Mouse (Mus musculus): ENCODE measurements around the gene Dusp23. TPM values are rescaled to one million over a fixed set of nuclear protein-coding genes. Genes with fewer than 3 reads are reported as not detected.

The Dusp23 gene
- polyA plus RNA-seq, 1 experiment from 2014 or later: 0.78 TPM

DNA sequence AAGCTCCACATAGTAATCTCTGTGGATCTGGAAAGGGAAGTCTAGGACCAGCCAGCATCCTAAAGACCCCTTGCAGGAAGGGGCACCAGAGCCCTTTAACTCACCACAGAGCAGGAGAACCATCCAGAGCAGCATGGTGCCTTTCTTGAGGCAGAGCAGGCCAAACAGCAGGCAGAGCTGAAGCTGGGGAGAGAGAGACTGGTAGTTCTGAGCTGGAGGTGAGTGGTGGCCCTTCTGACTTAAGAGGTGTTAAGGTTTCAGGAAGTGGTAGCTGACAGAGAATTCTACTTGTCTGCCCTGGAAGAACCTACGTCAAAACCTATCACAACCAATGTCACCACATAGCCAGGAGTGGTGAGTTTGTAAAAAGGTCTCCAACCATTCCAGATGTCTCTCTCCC, 30.4 kb downstream of the Dusp23 start, which contains the start of gene Fcrl6:
TSS of gene Fcrl6 (minus strand) at position 226 of the 400 bp plus-strand sequence.
- peaks cover 17% of the 10 kb centered on the region for H3K27me3 ChIP-seq
- no peak for TF ChIP-seq CTCF (IDR thresholded peaks at IDR 0.05)
- DNase-seq (ENCODE audit: low read depth, low spot score) (no peak), ATAC-seq (no peak)
- CTCF ChIA-PET: no interaction called here
- in situ Hi-C loops (cut with MboI; ENCODE audit: low pct_unique_long_range_greater_than_20kb): no loop called here
- POLR2A ChIA-PET: no interaction called here

DNA sequence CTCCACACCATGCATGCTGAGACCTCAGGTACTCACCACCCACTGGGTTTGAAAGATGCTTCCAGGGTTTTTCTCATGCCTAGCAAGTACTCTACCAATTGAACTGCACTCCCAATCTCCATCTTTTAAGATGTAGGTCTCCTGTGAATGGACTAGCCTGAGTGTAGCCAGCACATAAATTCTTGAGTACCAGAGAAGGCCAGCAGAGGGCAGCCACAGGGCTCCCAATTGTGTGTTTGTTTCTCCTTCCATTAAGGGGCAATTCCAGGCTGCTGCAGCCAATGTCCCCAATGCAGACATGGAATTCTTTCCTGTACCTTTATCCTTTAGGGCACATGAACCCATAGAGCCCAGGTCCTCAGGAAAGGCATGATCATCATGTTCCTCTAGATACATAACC, 38.3 kb downstream of the Dusp23 start:
- DNase-seq (ENCODE audit: low read depth, low spot score) (no peak), ATAC-seq (peak; percentile 40)
- peak; percentile 74 for TF ChIP-seq CTCF (IDR thresholded peaks at IDR 0.05)
- POLR2A ChIA-PET: no interaction called here
- in situ Hi-C loops (cut with MboI; ENCODE audit: low pct_unique_long_range_greater_than_20kb): no loop called here
- CTCF ChIA-PET: interaction anchor here (0.7 to 1.2 kb wide), 3 partner anchors 9 to 111 kb away, joined by 3 read pairs; no protein-coding TSS in a partner anchor
- H3K27me3 ChIP-seq: peaks cover 13% of the 10 kb centered on the region

DNA sequence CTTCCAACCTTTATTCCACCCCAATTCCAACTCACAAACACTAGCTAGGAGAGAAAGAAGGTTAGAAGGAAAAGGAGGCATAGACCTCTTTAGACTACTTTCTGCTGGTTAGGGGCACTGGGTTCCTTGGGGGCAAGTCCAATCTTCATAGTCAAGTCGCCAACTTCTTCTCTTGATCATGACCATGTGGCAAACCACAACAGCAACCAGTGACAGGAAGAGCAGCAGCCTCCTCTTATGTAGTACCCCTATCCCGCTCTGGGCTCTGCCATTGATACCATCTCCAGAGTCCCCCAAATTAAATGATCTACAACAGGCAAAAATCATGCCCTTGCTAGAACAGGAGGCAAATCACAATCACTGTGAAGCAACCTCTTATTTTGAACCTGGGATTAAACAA, 38.8 kb downstream of the Dusp23 start:
- DNase-seq (ENCODE audit: low read depth, low spot score): no peak
- in situ Hi-C loops (cut with MboI; ENCODE audit: low pct_unique_long_range_greater_than_20kb): no loop called here
- ATAC-seq: no peak
- POLR2A ChIA-PET: no interaction called here
- no peak for TF ChIP-seq CTCF (IDR thresholded peaks at IDR 0.05)
- peaks cover 13% of the 10 kb centered on the region for H3K27me3 ChIP-seq
- CTCF ChIA-PET: interaction anchor here (1.2 kb wide), 1 partner anchor 110 kb away, joined by 3 read pairs; no protein-coding TSS in a partner anchor

DNA sequence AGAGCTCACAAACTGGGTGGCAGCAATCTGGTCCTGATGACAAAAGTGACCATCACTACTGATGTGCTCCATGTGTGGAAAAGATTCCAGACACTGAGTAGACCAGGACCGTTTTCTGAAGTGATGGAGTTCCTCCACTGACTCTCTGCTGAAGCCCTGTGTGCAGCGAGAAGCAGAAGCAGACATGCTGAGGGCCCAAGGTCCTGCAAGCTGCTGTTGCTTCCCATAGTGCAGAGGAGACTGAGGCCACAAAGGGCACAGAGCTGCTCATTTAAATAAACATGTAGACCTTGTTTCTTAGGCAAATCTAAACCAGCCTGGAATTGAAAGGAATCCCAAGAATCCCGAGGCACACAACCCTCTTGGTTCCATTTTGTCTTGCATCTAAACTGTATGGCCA, 39.4 kb downstream of the Dusp23 start:
- POLR2A ChIA-PET: no interaction called here
- peaks cover 9% of the 10 kb centered on the region for H3K27me3 ChIP-seq
- in situ Hi-C loops (cut with MboI; ENCODE audit: low pct_unique_long_range_greater_than_20kb): no loop called here
- no peak for TF ChIP-seq CTCF (IDR thresholded peaks at IDR 0.05)
- ATAC-seq: no peak
- CTCF ChIA-PET: interaction anchor here (1.7 kb wide), 1 partner anchor 64 kb away, joined by 5 read pairs; no protein-coding TSS in a partner anchor
- no peak for DNase-seq (ENCODE audit: low read depth, low spot score)

DNA sequence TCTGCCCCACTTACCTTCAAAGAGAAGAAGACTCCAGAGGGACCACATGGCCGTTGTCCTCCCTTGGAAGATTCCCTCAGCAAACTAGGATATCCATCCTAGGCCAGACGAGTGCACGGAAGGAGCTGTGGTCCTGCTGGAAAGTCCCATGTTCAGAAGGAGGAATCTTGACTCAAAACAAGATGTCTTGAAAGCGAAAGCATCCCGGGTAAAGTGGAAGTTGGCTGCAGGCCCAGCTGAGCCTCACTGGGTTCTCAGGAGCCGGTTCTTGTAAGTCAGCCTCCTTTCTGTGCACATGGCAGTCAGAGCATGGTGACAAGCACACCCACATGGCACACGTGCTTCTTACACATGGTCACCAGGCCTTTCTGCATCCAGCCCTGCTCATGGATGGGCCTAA, 42.4 kb downstream of the Dusp23 start, which contains the start of gene Slamf8:
TSS of gene Slamf8 (minus strand) at position 184 of the 400 bp plus-strand sequence.
- DNase-seq (ENCODE audit: low read depth, low spot score) (no peak), ATAC-seq (no peak)
- no peak for TF ChIP-seq CTCF (IDR thresholded peaks at IDR 0.05)
- ChIA-PET CTCF (no interaction called here), POLR2A (no interaction called here)
- in situ Hi-C loops (cut with MboI; ENCODE audit: low pct_unique_long_range_greater_than_20kb): no loop called here
- peaks cover 12% of the 10 kb centered on the region for H3K27me3 ChIP-seq

DNA sequence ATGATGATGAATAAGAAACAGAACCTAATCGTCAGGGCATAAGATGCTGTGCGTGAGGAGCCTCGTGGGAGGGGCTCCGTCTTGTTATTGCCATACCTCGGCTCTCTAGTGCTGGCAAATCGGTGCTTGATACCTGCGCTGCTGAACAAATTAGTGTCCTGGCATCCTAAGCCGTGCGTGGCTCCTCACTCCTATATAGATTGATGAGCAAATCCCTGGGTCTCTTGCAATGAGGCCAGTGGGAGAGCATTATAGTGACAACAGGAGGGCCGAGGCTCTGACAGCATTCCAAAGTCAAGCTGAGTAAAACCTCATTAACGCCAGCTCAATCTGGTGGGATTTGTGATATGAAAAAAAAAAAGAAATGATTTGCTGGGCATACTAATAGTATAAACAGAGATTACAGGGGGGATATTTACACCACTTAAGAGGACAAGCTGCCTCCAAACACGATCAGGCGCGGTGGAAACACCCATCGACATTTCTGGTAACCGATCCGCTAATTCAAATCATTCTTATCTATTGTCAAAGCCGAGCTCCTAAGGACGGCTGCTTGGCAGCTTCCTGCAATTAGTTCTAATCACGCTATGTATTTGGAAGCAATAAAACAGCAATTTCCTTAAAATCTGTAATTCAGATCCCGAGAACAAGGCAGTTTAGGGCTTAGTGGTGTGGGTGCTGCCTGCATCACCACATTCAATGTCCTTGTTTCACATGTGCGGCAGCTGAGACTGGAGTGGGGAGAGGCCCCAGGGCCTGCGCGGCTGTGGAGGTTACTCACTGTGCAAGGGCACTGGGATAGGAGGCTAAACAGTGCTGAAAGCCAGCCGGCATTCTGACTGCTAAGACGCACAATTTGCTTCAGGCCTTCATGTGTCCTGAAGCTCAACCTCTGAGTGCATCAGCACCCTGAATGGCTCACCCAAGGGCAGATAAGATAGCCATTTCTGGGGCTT, 46.9 kb downstream of the Dusp23 start:
- in situ Hi-C loops (cut with MboI; ENCODE audit: low pct_unique_long_range_greater_than_20kb): no loop called here
- TF ChIP-seq CTCF (IDR thresholded peaks at IDR 0.05): no peak

DNA sequence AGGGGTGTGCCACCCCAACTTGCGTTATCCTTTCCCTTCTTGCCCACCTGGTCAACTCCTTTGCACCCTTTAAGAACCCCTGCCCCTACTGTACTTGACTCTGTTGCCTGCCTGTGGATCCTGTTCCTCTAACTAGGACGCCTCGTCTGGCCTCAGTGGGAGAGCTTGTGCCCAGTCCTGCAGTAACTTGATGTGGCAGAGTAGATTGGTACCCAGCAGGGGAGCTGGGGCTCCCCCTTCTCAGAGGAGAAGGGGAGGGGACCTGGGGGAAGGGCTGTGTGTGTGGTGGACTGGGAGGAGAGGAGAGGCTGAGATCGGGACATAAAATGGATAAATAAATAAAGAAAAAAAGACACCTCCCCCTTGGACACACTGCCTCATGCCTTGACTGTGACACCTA, 47.7 kb downstream of the Dusp23 start:
- in situ Hi-C loops (cut with MboI; ENCODE audit: low pct_unique_long_range_greater_than_20kb): no loop called here
- POLR2A ChIA-PET: no interaction called here

More for the DNA sequence above, 46.9 kb downstream of the Dusp23 start:
- ChIA-PET CTCF (interaction anchor here (0.5 to 1.4 kb wide), 2 partner anchors 10 to 57 kb away, joined by 3 read pairs; no protein-coding TSS in a partner anchor), POLR2A (no interaction called here)
- DNase-seq (ENCODE audit: low read depth, low spot score) (no peak), ATAC-seq (no peak)
- peaks cover 13% of the 10 kb centered on the region for H3K27me3 ChIP-seq

DNA sequence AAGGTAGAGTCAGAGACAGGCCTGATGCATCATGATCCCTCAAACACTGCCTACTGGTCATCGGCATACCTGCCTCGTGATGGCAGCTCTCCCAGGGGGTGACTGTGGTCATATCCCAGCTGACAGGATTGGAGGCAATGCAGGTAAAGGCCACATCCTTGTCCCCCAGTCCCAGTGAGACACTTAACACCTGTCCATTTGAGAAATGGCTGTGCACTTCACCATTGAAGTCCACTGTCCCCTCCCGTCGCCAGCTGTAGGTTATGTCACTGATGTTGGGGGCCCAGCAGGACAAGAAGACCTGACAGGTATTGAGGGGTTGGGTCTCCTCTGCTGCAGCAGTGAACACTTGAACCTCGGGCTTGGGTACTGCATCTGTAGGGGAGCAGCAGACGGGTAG, 48.5 kb downstream of the Dusp23 start:
- DNase-seq (ENCODE audit: low read depth, low spot score) (no peak), ATAC-seq (no peak)
- TF ChIP-seq CTCF (IDR thresholded peaks at IDR 0.05): no peak
- in situ Hi-C loops (cut with MboI; ENCODE audit: low pct_unique_long_range_greater_than_20kb): no loop called here
- POLR2A ChIA-PET: no interaction called here
- peaks cover 13% of the 10 kb centered on the region for H3K27me3 ChIP-seq
- CTCF ChIA-PET: no interaction called here

More for the DNA sequence above, 47.7 kb downstream of the Dusp23 start:
- no peak for TF ChIP-seq CTCF (IDR thresholded peaks at IDR 0.05)
- ATAC-seq: no peak
- H3K27me3 ChIP-seq: peaks cover 13% of the 10 kb centered on the region
- CTCF ChIA-PET: interaction anchor here (1.4 kb wide), 1 partner anchor 56 kb away, joined by 3 read pairs; no protein-coding TSS in a partner anchor
- DNase-seq (ENCODE audit: low read depth, low spot score): no peak

DNA sequence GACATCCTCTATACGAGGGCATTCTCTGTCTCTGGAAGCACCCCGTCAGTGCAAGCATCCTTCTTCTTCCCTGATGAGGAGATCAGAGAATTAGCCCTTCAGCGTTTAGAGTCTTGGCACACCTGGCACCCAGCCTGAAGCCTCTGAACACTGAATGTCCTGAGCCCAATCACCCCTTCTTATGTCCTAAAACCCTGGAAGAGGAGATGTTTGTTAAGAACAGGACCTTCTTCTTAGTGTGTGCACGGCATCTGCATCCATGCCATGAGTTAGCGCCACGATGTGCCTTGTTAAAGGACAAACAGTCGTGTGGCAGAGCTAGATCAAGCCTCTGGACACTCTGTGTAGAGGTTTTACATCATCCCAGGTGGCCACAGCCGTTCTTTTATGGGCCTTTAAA, 50.3 kb downstream of the Dusp23 start:
- in situ Hi-C loops (cut with MboI; ENCODE audit: low pct_unique_long_range_greater_than_20kb): no loop called here
- DNase-seq (ENCODE audit: low read depth, low spot score) (no peak), ATAC-seq (no peak)
- no peak for TF ChIP-seq CTCF (IDR thresholded peaks at IDR 0.05)
- ChIA-PET CTCF (no interaction called here), POLR2A (no interaction called here)
- peaks cover 12% of the 10 kb centered on the region for H3K27me3 ChIP-seq

Other genes with a start within 250 kb of the Dusp23 start
- 0.08 TPM for gene Slamf9, start 157.6 kb downstream of the Dusp23 start, polyA plus RNA-seq (2021)
- 11.0 TPM for gene Igsf9, start 151.2 kb downstream of the Dusp23 start, polyA plus RNA-seq (2021)
- 609 TPM for gene Tagln2, start 132.9 kb downstream of the Dusp23 start, polyA plus RNA-seq (2021)
- 0.08 TPM for gene Cfap45, start 112.2 kb downstream of the Dusp23 start, polyA plus RNA-seq (2021)
- gene Vsig8, start 77.0 kb downstream of the Dusp23 start, polyA plus RNA-seq (2021): 0.04 TPM
- not detected for gene Slamf8, start 42.4 kb downstream of the Dusp23 start, polyA plus RNA-seq (2021)
- gene Fcrl6, start 30.4 kb downstream of the Dusp23 start, polyA plus RNA-seq (2021): not detected
- gene Crp, start 65.1 kb upstream of the Dusp23 start, polyA plus RNA-seq (2021): 0.04 TPM